Mouse (Mus musculus): ENCODE results near the gene Bcl3.
"Not testable (repeated sequence)": the region's sequence is repeated elsewhere in the genome, so short reads cannot be mapped to it uniquely, and the experiment has no call there.

Gene Bcl3

DNA sequence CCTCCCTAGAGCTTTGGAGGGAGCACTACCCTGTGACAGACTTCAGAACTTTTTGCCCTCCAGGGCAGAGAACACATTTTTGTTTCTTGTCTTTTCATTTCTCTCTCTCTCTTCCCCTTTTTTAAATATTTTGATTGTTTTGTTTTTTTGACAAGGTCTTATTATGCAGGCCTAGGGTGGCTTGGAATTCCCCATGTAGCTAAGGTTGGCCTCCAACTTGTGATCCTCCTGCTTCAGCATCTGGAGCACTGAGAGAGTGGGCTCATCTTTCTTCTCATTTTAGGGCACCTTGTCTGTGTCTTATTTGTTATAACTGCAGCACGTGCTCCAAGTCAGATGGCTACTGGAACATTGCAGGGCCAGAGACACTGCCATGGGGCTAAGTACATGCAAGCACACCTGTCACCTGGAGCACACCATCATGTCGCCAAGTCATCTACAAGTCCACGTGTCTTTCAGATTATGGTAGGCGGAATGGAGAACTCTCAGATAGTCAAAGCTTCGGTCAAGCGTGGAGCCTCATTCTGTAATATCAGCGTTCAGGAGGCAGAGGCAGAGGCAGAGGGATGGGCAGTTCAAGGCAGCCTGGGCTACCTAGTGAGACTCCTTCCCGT lies 16.1 kb downstream of the Bcl3 start:
- DNase-seq (ENCODE audit: low spot score) = no peak

DNA sequence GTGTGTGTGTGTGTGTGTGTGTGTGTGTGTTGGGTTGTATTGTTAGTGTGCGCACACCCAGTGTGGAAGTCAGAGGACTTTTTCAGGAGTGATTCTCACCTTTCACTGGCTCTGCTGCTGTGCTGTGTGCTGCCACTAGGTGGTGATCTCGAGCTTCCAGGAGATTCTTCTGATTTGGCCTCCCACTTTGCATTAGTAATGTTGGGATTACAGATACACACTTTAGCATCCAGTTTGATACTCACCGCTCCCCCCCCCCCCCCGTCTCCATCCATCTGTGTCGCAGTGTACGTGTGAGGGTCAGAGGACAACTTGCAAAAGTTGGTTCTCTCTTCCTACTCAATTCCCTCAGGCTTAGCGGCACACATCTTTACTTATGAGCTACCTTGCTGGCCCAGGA lies 19.6 kb downstream of the Bcl3 start:
- DNase-seq (ENCODE audit: low spot score) = peak; percentile 85

DNA sequence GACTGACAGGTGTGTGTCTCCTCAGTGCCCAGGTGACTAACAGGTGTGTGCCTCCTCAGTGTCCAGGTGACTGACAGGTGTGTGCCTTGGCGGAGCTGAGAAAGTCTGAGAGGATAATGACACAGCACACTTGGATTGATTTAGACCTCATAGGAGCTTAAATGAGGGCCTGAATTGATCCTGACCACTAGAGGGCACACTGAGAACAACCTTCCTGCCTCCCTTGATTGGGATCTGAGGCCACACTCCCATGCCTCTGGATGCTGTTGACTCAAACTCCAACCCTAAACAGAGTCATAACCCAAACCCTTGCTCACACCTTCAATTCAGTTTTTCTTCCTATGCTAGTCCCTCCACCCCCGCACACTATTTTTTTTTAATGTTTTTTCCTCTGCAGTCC lies 21.8 kb downstream of the Bcl3 start:
- peak; percentile 82 for DNase-seq (ENCODE audit: low spot score)

DNA sequence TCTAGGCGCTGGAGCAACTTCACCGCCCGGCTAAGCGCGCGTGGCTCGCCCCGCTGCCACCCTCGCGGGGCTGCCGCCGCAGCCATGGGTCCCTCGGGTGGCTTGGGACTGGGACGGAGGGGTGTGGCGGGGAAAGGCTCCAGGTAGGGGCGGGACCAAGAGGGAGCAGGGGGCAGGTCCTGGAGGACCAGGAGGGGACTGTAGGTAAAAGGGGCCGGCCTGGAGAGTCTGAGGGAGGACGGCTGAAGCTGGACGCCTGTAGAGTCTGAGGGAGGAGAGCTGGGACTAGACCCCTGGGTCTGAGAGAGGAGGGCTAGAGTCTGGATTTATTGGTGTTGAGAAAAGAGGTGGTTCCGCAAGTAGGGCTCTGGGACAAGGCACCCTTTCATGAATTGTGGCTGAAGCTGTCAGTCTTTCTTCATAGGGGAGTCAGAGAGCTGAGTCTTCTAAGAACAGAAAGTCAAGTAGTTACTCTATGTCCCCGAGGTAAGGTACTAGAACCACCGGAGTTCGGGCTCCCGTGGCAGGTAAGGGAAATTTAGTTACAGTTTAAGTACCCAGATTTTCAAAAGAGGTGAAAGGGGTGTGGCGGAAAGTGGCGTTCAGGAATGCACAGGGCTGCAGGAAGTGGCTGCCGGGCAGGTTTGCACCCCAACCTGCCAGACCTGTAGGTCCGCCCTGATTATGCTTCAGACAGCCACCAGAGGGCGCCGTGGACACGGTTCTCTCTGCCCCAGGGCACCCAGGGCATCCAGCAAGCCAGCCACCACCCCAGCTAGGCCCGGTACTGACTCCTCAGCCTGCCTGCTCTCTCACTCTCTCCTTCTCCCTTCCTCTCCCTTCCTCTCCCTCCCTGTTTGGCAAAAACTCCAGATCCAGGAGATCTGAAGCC lies 25.6 kb downstream of the Bcl3 start, which contains the start of gene Cblc:
Gene Cblc (minus strand): TSS at position 113 of the 892 bp plus-strand sequence.
- DNase-seq (ENCODE audit: low spot score) = peak; percentile 78

DNA sequence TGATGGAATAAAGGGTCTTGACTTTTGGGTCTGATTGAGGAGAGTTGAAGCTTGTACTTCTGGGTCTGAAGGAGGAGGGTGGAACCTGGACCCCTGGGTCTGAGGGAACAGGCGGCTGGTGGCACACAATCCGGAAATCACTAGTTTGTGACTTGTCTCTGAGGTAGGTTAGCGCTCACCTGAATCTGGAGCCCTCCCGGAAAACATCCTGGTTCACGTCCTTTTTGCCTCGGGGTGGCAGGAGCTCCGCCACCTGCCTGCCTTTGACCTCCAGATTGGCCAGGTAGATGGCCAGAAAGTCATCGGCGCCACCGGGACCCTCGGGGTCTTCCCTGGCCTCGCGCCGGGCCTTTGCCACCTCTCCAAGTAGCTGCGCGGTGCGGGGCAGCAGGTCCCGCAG lies 26.3 kb downstream of the Bcl3 start:
- DNase-seq (ENCODE audit: low spot score) = no peak

DNA sequence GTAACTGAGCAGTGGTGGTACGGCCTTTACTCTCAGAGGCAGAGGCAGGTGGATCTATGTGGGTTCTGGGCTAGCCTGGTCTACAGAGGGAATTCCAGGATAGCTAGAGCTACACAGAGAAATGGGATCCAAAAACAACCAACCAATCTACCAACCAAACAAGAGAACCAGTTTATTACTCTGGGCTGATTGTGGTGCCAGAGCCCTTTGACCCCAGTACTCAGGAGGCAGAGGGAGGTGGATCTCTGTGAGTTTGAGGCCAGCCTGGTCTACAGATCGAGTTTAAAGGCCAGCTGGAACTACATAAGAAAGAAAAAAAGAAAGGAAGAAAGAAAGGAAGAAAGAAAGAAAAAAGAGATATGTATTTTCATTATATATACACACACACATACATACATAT lies 27.3 kb downstream of the Bcl3 start:
- no peak for DNase-seq (ENCODE audit: low spot score)

DNA sequence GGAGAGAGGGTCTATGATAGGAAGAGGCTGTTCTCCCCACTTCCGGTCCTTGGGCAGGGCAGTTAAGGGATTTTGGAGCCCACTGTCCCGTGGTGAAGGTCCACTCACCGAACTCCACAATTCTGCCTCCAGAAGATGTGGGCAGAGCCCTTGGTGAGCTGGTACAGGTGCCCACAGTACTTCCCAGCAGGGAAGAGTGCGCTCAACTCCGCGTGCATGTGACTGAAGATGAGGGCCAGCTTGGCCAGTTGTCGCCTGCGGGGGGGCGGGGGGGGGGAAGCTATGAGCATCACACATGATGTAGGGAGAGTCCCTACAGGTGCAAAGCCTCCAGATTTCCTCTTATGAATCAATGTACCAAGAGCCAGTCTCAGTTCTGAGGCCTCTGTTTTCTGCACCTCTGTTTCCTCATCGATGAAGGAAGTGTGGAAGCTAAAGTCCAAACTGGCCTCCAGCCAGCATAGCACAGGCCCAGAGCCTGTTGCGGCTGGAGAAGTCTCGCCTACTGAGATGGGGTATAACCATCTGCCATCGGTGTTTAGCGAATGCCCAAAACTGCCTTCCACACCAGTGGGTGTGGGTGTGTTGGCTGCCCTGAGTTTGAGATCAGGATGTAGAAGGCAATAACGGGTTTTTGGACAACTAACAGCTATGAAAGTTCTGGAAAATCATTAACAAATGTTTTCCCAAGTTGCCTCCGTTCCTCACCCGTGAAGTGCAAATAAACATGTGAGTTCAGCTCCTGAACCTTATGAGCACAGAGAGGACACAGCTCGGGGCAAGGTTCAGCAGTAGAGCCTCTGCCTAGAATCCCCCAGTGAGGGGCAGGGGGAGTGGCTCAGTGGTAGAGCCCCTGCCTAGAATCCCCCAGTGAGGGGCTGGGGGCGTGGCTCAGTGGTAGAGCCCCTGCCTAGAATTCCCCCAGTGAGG lies 29.6 kb downstream of the Bcl3 start:
- DNase-seq (ENCODE audit: low spot score) = no peak

DNA sequence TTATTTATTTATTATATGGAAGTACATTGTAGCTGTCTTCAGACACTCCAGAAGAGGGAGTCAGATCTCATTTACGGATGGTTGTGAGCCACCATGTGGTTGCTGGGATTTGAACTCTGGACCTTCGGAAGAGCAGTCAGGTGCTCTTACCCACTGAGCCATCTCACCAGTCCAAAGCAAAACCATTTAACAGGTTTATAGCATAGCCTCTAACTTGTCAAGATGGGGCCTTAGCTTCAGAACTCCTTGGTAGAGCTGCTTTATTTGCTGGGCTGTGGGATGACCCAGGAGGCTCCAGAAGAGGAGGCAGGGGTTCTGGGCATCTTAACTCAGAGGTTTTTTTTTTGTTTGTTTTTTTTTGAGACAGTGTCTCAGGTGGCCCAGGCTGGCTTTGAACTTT lies 31.1 kb downstream of the Bcl3 start:
- not testable (repeated sequence) for DNase-seq (ENCODE audit: low spot score)

DNA sequence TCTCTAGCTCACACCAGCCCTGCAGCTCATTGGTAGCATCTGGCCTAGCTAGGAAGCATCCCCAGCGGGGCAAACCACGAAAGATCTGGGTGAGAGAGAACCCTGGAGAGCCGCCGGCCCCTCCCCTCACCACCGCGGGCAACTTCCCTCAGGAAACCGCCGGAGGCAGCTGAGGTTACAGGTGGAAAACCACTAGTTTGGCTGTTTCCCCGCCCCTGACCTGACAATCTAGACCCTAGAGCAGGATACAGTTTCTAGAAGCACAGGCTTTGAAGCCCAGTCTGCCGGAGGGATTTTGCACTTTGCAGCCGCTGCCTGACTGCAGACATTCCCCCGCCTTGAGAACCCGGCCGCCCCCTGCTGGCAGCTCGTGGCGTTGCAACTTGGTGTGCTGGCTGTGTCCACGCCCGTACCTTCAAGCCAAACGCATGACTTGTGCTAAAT lies 32.6 kb downstream of the Bcl3 start:
- DNase-seq (ENCODE audit: low spot score) = peak; percentile 91

DNA sequence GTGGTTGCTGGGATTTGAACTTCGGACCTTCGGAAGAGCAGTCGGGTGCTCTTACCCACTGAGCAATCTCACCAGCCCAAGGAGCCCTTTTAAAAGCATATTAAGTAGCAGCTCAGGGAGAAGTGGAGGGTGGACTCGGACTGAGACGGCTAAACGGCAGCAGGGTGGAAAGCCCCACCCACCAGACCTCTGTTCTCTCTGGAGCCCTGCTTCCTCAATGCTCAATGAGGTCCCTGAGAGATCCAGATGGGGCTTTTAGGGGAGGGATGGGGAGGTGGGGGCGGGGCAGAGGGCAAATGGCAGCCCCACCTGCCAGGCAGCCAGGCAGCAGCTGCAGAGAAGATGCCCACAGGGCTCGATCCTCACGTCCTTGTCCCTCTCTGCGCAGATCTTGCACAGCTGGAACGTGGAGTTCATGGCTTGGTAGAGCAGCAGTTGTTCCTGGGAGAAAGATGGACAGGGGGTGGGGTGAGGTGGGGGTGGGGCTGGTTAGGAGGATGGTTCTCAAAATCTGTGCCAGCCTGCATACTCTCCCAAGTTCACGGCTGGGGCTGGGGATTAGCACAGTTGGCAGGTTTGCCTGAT lies 36.6 kb downstream of the Bcl3 start:
- DNase-seq (ENCODE audit: low spot score) = no peak

DNA sequence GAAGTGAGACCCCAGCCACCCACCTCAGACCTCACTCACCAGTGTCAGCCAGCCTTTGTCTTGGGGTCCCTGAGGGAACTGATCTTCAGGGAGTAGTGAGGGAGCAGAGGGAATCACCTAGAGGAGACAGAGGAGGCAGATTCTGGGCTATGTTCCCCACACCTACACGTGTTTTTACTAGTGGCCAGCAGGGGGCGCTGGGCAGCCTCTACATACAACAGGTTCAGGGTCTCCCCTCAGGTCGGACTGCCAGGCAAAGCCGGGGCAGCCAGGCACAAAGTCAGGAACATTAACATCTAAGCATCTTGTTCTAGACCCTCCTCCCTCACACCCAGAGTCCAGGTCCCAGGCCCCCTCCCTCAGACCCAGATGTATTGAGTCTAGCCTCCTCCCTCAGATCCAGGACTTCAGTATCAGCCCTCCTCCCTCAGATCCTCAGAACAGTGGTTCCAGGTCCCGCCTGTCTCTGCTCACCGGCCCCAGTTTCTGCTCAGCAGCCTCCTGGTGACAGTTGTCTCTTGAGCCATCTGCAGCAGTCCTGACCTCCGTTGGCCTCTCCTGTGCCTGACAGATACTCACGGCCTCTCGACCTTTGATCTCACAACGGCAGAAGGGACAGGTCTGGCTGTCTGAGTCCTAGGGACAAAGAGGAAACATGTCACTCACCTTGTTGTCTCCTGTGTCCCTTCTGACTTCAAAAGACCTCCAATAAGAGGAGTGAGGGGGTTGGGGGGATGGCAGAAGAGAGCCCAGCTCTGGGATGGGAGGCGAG lies 37.6 kb downstream of the Bcl3 start:
- DNase-seq (ENCODE audit: low spot score) = peak; percentile 28

DNA sequence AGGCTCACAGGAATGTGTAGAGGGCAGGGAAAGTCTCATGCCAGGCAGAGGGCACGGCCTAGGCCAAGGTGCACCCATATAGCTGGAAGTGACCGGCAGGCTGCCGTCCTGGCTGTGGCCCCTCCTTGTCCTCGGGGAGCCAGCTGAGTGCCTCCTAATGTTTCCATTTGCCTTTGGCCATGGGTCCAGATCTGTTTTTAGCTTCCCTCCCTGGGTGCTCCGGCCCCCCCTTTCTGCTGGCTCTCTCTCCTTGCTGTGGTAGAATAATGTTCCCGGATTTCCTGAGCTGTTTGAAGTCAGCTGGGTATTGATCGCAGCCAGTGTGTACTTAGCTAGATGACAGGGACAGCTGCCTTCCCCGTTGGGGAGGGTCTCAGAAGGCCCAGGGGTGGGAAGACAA lies 38.9 kb downstream of the Bcl3 start:
- no peak for DNase-seq (ENCODE audit: low spot score)

DNA sequence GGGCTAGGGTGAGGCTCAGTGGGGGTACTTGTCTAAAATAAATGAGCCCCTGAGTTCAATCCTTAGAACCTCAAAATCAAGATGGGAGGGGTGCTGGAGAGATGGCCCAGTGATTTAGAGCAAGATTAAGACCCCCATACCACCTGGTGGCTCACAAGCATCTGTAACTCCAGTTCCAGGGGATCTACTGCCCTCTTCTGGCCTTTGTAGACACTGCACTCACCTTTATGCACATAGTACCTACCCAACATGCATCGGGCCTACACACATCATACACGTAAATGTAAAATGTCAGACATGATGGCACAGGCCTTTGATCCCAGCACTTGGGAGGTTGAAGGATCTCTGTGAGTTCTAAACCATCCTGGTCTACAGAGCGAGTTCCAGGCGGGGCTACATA lies 39.9 kb downstream of the Bcl3 start:
- DNase-seq (ENCODE audit: low spot score) = peak; percentile 60

DNA sequence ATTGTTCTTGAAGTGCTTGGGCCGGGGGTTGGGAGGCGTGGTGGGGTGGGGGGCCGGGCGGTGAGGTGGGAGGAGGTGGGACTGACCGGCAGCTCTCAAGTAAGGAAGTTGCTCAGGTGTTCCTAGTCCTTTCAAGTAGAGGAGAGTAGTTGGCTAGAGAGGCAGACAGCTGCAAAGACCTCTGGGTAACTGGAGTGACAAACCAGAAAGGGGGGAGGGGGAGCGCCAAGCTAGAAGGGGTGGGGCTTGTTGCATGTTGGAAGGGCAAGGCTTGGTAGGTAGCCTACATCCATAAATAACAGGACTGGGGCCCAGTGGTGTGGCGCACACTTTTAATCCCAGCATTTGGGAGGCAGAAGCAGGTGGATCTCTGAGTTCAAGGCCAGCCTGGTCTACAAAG lies 40.8 kb downstream of the Bcl3 start:
- no peak for DNase-seq (ENCODE audit: low spot score)

DNA sequence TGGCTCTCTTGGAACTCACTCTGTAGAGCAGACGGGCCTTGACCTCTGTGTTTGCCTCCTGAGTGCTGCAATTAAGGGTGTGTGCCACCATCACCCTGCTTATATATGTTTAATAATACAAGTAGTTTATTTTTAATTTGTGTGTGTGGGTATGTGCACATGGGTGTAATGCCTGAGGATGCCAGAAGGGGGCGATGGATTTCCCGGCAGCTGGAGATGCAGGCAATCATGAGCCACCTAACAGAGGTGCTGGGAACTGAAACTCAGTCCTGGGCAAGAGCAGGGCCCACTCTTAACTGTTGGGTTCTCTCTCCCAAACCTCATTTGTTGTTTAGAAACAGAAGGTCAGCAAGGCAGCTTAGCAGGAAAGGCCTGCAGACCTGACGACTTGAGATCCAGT lies 42.7 kb downstream of the Bcl3 start:
- DNase-seq (ENCODE audit: low spot score) = no peak

DNA sequence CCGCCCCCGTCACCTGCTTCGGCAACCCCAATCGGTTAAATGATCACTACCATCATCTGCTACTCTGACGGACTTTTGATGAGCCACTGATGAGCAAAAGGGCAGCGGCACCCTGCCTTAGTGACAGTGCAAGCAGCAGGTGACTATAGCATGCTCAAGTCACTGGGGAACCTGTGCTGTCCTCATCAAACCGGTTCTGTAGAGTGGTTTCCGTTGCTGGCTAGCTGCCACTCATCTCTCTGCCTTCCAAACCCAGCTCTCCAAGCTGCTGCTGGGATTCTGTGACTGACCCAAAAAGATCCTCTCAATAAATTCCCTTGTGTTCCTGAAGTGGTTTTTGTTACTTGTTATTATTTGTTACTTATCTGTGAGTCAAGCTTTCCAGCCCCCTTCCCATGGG lies 43.9 kb downstream of the Bcl3 start:
- no peak for DNase-seq (ENCODE audit: low spot score)

DNA sequence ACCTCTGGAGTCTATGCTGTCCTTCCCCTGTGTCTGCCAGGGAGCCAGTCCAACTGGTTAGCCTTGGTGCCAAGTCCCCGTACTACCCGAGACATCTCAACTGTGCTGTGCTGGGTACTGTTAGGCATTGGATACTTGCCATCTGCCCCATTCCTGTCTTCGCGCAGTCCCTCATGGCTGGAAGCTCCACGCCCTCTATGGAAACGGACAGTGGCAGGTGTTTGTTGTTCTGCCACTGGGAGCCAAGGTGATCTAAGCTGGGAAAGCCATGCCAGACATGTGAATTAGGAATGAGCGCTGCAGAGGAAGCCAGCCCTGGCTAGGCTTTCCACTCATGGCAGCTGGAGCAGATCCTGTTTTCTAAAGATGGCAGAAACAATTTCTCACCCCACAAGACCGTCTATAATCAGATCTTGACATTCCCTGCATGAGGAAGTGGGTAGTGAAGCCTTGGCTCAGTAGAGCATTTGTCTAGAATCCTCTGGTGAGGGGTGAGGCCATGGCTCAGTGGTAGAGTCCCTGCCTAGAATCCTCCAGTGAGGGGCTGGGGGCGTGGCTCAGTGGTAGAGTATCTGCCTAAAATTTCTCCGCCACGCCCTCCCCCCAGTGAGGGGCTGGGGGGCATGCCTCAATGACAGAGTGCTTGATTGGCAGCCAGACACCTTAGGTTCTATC lies 45.4 kb downstream of the Bcl3 start:
- no peak for DNase-seq (ENCODE audit: low spot score)

DNA sequence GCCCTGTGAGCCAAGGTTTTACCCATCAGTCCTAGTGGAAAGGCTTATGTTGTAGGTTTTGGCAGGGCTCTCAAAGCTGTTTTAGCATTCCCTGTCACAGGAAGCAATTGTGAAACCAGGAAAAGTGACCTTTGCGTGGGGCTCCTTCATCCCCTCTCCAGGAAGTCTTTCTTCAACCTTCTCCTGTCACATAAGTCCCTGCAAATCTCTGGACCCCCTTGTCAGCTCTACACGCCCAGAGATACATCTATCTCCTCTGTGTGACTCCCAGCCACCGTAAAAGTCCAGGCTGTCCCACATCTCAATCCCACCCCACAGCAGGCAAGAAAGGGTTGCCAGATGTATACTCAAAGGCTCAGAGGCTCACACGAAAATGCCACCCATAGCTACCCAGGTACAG lies 50.9 kb downstream of the Bcl3 start:
- no peak for DNase-seq (ENCODE audit: low spot score)

DNA sequence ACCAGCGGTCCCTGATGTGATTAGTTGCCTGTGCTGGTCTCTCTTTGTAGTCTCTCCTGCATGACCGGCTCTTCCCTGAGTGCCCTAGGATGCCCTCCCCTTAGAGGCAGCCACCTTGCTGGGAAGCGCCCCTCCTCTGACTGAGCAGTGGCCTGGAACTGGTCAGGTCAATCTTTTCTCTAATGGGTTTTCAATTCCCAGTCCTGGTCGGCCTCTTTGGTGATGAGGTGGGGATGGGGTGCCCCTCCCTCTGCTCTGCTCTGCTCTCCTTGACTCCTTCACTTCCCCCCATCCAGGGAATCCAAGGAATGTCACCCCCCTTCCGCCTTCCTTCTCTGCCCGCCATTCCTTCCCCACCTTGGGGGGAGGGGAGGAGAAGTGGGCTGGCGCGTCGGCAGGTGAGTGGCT lies 51.6 kb downstream of the Bcl3 start, which contains the start of gene Bcam:
Gene Bcam (minus strand): TSS at position 33 of the 408 bp plus-strand sequence.
- peak; percentile 77 for DNase-seq (ENCODE audit: low spot score)

DNA sequence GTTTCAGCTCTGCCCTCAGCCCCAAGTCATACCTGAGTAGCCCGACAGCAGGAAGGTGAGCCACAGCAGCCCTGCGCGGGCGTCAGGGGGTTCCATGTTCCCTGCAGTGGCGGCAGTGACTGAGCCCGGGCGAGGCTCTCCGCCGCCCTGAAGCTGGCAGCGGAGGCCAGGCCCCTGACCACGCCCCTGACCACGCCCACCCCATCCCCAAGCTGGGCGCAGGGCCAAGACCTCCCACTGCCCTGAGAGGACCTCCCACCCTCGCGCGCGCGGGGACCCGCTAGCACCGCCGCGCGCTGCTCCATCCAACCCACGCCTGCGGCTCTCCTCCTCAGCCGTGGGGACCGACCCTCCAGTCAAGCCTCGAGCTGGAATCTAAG lies 52.2 kb downstream of the Bcl3 start:
- peak; percentile 86 for DNase-seq (ENCODE audit: low spot score)

All from embryo, embryonic 10.5 days (tissue).